Mouse (Mus musculus) right cerebral cortex, postnatal 10 days (tissue): ENCODE data around the gene Nell1.
A peak's percentile ranks its signal among the peaks of the same experiment; 100 is the strongest.

Source experiments
- DNase-seq, 2 experiments: peaks; one replicate each; pipeline ENCODE4 v3.0.0; 2021; ENCODE audit warnings: low spot score in 2 of 2

Gene Nell1

GRCm38 (mm10) chr7:50041112-50041511, 66.4 kb downstream of the Nell1 start:
- DNase-seq = no peak

GRCm38 (mm10) chr7:50050144-50050543, 75.5 kb downstream of the Nell1 start:
- no peak for DNase-seq

DNA sequence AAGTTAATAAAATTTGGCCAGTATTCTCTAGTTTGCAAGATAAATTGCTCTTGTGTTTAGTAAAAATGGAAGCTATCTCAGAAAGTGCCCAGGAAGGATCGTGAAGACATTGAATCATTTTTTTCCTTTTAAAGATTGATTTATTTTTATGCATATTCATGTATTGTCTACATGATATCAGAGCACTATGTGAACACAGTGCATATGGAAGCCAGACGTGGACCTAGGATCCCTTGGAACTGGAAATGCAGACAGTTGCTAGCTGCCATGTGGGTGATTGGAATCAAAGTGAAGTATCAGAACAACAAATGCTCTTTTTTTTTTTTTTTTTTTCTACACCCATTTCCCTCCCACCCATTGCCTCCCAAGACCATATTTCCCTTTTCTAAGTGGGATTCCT, 79.0 kb downstream of the Nell1 start:
- DNase-seq = no peak

DNA sequence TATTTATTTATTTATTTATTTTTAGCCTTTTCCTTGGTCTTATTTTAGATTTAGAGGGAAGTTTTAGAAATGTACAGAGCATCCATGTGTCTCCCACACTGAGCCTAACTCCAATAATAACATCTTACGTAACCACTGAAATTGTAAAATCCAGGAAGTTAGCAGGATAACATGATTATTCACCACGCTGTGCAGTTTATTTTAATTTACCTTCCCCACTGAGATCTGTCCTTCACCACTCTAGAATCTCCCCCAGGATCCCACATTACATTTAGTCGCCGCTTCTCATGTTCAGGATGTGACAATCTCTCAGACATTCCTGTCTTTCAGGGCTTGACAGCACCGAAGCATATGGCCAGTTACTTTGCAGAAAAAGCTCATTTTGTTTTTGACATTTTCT, 119.8 kb downstream of the Nell1 start:
- DNase-seq = peak in 1 of 2 experiments; percentile 32

DNA sequence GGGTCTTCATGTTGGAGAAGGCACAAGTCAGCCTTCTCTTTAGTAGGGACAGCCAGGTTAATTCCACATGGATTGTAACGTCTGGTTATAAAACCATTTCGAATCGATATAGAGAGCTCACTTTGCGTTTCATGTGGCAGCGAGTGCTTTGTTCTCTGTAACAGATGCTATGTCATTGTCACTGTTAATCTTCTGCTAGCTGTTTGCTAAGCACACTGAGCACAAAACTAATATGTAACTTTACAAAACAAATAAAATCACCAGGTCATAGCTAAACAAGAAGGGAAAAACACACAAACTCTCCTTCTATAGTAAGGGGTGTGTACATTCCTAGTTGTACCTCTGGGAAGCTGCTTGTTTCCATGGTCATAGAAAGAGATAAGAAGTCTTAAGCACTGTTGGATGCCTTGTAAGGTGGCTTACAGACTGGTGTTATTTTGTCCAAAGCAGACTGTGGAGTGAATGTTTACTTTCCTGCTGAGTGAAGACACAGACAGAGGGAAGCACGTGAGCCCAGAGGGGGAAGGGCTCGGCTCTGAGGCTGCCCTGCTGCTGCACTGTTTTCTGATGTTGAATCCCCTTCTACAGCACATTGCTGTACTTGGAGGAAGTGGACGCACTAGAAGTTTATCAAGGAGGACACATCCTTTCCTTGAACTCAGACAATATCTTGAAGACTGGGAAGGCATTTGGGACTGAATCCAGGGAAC, 131.1 kb downstream of the Nell1 start:
- DNase-seq = no peak

- no peak for DNase-seq
These were observed 132.6 kb downstream of the Nell1 start for GRCm38 (mm10) chr7:50107261-50107660.

DNA sequence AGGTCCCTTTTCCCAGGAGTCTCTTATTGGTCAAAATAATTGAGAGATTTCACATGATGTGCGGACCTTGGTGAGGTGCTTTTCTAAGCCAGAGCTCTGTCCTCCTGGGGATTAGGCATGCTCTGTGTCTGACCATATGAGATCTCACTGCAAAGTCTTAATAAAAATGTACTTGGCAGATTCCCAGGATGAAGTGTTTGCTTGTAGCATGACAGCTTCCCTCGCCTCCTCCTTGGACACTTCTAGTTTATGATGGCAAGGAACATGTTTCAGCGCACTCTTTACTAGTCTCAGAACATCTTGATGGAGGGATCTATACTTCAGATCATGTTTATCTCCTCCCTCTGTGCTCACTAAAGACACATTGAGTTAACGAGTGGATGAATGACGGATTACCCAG, 143.7 kb downstream of the Nell1 start:
- DNase-seq = no peak

- peak in 1 of 2 experiments; percentile 34 for DNase-seq
These were observed 163.0 kb downstream of the Nell1 start for GRCm38 (mm10) chr7:50137706-50138105.

GRCm38 (mm10) chr7:50149326-50149725, 174.7 kb downstream of the Nell1 start:
- DNase-seq = no peak

- no peak for DNase-seq
These were observed 176.2 kb downstream of the Nell1 start for GRCm38 (mm10) chr7:50150838-50151237.

- DNase-seq = no peak
These were observed 179.0 kb downstream of the Nell1 start for GRCm38 (mm10) chr7:50153618-50154017.

DNA sequence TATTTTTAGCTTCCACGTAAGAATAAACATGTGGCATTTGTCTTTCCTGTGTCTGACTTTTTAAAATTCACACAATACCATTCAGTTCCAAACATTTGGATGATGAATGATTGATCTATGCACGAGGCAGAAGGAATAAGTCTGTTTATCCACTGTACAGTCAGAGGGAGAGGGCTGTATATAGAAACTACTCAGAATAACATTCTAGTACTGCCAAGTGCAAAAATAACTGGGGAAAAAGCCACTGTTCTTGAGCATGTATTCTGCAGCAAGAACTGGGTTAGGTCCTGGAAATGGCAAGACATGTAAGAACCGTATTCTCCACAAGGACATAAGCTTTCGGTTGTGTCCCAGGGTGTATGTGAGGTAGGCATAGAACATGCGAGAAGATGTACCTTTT, 187.9 kb downstream of the Nell1 start:
- DNase-seq = peak in 1 of 2 experiments; percentile 37

- no peak for DNase-seq
These were observed 194.1 kb downstream of the Nell1 start for GRCm38 (mm10) chr7:50168778-50169177.

DNA sequence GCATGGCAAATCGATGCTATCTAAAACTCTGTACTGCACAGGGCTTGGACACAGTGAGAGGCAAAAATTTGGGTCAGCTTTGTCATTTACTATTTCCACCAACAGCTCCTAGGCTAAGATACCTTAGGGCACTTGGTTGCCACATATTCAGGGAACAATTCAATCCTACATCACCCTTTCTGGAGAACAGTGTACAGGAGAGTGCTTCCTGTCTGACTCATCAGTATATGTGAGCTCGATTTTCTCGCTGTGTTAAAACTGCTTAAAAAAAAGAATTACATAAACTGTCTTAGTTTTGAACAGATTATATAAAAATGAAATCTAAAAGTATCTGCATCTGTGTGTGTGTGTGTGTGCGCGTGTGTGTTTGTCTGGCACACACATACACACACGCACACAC, 211.6 kb downstream of the Nell1 start:
- DNase-seq = no peak

DNA sequence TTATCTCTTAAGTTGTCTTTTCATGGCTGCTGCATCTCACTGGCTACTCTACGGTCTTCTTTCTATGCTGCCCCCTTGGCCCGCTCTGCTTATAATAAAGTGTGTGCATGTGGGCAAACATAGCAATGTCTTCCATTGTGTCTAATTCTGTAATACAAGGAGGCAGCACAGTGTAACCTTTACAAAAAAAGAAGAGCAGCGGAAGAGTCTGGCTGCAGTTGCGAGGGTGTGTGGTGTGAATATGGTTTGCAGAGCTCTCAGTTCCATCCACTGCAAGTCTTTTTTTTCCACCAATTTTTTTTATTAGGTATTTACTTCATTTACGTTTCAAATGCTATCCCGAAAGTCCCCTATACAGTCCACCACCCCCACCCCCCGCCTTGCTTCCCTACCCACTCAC, 219.3 kb downstream of the Nell1 start:
- no peak for DNase-seq

GRCm38 (mm10) chr7:50195080-50195611, 220.5 kb downstream of the Nell1 start:
- no peak for DNase-seq

DNA sequence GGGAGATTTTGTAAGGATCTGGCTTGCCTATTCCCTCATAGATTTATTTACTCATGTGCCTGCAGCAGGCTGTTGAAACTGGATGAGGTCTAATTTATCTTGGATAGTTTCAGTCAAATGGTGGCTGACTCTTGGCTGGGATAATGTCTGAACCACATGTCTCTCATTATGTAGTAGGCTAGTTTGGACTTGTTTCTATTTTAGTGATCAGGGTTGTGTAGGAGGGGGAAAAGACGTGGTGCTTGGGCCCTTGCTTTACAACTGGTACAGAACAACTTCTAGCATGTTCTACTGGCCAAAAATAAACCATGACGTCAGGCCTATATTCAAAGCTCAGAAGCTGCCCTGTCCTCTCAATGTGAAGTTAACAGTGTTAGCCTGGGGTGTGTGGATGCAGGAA, 230.6 kb downstream of the Nell1 start:
- peak in 1 of 2 experiments; percentile 37 for DNase-seq

GRCm38 (mm10) chr7:50210678-50211251, 236.1 kb downstream of the Nell1 start:
- peak; percentile 28 to 38 for DNase-seq

DNA sequence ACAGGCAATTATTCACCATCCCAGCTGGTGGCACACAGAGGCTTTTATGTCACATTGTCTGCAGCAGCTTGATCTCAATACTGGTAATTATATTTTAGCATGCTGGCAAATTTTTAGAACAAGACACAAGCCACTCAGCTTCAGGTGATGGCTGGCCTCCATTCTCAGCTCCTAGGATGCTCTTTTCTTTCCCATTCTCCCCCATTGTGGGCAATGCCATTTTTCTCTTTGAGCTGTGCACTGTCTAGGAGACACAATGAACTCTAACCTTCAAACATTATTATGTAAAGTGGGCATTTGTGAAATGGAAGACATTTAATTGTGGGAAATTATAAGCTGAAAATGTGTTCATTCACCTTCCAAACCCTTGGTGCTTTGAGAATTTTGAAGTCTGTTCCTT, 247.2 kb downstream of the Nell1 start:
- no peak for DNase-seq

DNA sequence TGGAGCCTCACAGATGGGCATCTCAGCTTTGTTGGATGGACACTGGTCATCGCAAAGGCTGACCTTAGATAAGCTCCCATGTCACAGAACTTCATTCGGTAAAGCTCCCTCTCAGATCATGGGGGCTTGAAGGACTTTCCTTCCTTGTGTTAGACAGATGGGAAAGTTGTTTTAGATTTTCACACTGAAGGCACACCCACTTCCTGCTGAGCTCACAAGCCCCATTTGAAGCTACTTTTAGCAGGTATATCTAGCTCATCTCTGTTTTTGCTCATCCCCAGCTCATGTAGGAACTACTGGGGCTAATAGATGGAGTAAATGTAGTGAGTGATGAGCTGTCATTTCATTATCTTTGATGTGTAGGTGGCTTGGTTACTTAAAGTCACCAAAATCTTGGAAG, 252.0 kb downstream of the Nell1 start:
- no peak for DNase-seq

- DNase-seq = no peak
These were observed 253.6 kb downstream of the Nell1 start for GRCm38 (mm10) chr7:50228273-50228672.

GRCm38 (mm10) chr7:50241213-50241612, 266.5 kb downstream of the Nell1 start:
- DNase-seq = no peak

DNA sequence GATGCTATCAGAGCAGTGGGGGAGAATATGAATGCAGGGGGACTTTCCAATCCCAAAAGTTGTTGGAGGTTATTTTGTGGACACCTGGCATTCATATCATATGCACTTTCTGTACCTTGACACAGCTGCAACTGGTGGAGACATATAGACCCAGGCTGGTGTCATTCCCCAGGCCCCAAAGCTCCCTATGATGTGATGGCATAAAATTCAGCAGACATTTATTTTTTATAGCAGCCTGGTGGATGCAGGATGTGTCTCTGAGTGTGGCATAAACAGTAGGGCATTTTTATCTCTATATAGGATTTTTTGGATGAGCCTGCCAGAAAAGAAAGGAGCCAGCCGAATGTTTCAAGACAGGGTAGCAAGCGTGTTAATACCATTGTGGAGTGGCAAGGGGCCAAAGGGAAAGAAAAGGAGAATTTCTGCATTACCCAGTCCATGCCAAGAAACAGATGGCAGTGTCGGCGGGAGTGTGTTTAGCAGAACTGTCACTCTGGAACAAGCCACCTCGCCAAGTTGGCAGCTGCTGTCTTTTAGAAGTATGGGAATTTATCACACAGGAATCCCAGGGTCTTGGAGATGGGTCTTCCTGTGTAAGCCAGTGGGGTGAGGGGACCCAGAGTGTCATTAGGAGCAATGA, 267.1 kb downstream of the Nell1 start:
- DNase-seq = peak; percentile 94 to 97
